Mouse (Mus musculus) lung, embryonic 14.5 days (tissue): ENCODE measurements around the gene Ptgds. TPM values are rescaled to one million over a fixed set of nuclear protein-coding genes. Genes with fewer than 3 reads are reported as not detected.
A peak's percentile ranks its signal among the peaks of the same experiment; 100 is the strongest.

ENCODE experiments used
- ATAC-seq: fragments of 200-750 bp; cut with Nextera tagmentation; 2 replicates; pipeline ENCODE4 v1.8.0; 2017; ENCODE audit warnings: mild to moderate bottlenecking, moderate TSS enrichment, moderate library complexity; ENCODE audit not compliant: insufficient read depth
- DNase-seq: peaks from one replicate; pipeline ENCODE4 v3.0.0-alpha.2; 2015
- H3K27ac ChIP-seq: fragments of 300-500 bp; sonication (generic); 2 replicates; pipeline ENCODE4 v1.5.1; 2014; ENCODE audit warnings: low read depth, mild to moderate bottlenecking, moderate library complexity
- H3K27me3 ChIP-seq: fragments of 300-500 bp; sonication (generic); 2 replicates; pipeline ENCODE4 v1.6.1; 2014; ENCODE audit warnings: low read length, control low read depth; ENCODE audit not compliant: insufficient read depth
- H3K36me3 ChIP-seq: fragments of 300-500 bp; sonication (generic); 2 replicates; pipeline ENCODE4 v1.6.1; 2014; ENCODE audit warnings: control low read depth; ENCODE audit not compliant: insufficient read depth
- H3K4me1 ChIP-seq: fragments of 300-500 bp; sonication (generic); 2 replicates; pipeline ENCODE4 v1.6.1; 2014; ENCODE audit warnings: antibody characterized with exemption, control low read depth; ENCODE audit not compliant: insufficient read depth
- H3K4me2 ChIP-seq: fragments of 300-500 bp; sonication (generic); 2 replicates; pipeline ENCODE4 v1.6.1; 2014; ENCODE audit warnings: mild to moderate bottlenecking
- H3K4me3 ChIP-seq: fragments of 300-500 bp; sonication (generic); 2 replicates; pipeline ENCODE4 v1.5.1; 2014; ENCODE audit warnings: low read depth, low read length
- H3K9ac ChIP-seq: fragments of 300-500 bp; sonication (generic); 2 replicates; pipeline ENCODE4 v1.6.1; 2014
- H3K9me3 ChIP-seq: fragments of 300-500 bp; sonication (generic); 2 replicates; pipeline ENCODE4 v1.6.1; 2016; ENCODE audit warnings: low read depth, low read length, control low read depth
- CTCF ChIP-seq: IDR thresholded peaks from 2 replicates; pipeline ENCODE4 v1.5.1; 2016; ENCODE audit warnings: antibody characterized with exemption, low read depth
- WGBS: fragments of 180-500 bp; shearing (Covaris S2); extraction: QIAGEN DNeasy Blood & Tissue Kit; methylation state at CpG from one replicate; pipeline ENCODE4 v1.1.7; 2014; 5-methylcytosine and 5-hydroxymethylcytosine counted together
- microRNA-seq: library from miRNA; unstranded; fragments of <30 nt; microRNA quantifications from one replicate; pipeline ENCODE4, GENCODE M21; 2016; ENCODE audit warnings: borderline number of aligned reads
- polyA plus RNA-seq: library from polyadenylated mRNA; unstranded; fragments of >200 nt; fragmentation: Nextera tagmentation; extraction: Ambion mirVana; gene quantifications from 2 replicates; pipeline ENCODE4 v1.2.1, GENCODE M21; 2014

The Ptgds gene
- polyA plus RNA-seq, 1 experiment from 2014 or later: 3.4 TPM

- H3K4me2 ChIP-seq: no peak overlapping the region
- no peak overlapping the region for H3K27ac ChIP-seq
- H3K4me1 ChIP-seq: no peaks in the 10 kb centered on the region
- TF ChIP-seq CTCF: no peak
- peaks cover 27% of the 10 kb centered on the region for H3K27me3 ChIP-seq
- no peaks in the 10 kb centered on the region for H3K36me3 ChIP-seq
- H3K9me3 ChIP-seq: no peaks in the 10 kb centered on the region
- no peak overlapping the region for H3K4me3 ChIP-seq
- no peak for ATAC-seq
- no peak for DNase-seq
- H3K9ac ChIP-seq: no peak overlapping the region
- 75% methylated on average over 1 of the region's 1 CpGs for WGBS
Observed at GRCm38 (mm10) chr2:25423626-25424025, 46.2 kb downstream of the Ptgds start.

GRCm38 (mm10) chr2:25422587-25423410 is 47.0 kb downstream of the Ptgds start, which contains the start of gene Fut7:
TSS of gene Fut7 (plus strand) at chr2:25423267.
- H3K4me1 ChIP-seq: no peaks in the 10 kb centered on the region
- WGBS: 54% methylated on average over 17 of the region's 17 CpGs

DNA sequence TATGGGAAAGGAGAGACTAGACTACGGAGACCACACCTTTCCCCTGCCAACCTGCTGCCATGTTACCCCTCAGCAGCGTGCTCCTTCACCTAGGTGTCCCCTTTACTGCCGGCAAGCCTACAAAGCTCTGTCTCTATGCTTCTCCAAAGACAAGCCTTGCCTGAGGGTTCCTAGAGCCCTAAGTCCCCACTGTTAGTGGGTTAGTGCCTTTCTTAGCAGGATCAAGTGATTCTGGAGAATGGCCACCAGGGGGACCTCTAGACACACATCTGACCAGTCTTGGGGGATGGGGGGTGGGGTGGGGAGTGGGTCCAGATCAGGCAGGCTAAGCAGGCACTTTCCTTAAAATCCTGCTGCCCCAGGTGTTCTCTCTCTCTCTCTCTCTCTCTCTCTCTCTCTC is 48.0 kb downstream of the Ptgds start:
- H3K4me3 ChIP-seq: no peak overlapping the region
- DNase-seq (peak; percentile 71), ATAC-seq (0 out of 2 replicates have a peak, but pooled peaks have one; percentile 24)
- no peak overlapping the region for H3K9ac ChIP-seq
- no peaks in the 10 kb centered on the region for H3K4me1 ChIP-seq
- no peak overlapping the region for H3K27ac ChIP-seq
- no peaks in the 10 kb centered on the region for H3K9me3 ChIP-seq
- 20% methylated on average over 3 of the region's 3 CpGs for WGBS
- peaks cover 27% of the 10 kb centered on the region for H3K27me3 ChIP-seq
- TF ChIP-seq CTCF: peak; percentile 74
- no peaks in the 10 kb centered on the region for H3K36me3 ChIP-seq
- H3K4me2 ChIP-seq: no peak overlapping the region

More at GRCm38 (mm10) chr2:25422587-25423410, 47.0 kb downstream of the Ptgds start, which contains the start of gene Fut7:
- Histone ChIP-seq H3K9me3 (no peaks in the 10 kb centered on the region), H3K36me3 (no peaks in the 10 kb centered on the region), H3K9ac (no peak within 1 kb of the TSS), H3K27me3 (peaks cover 27% of the 10 kb centered on the region), H3K27ac (no peak within 1 kb of the TSS), H3K4me3 (no peak within 1 kb of the TSS), H3K4me2 (no peak within 1 kb of the TSS)
- no peak for TF ChIP-seq CTCF
- ATAC-seq (no peak), DNase-seq (no peak)

- Histone ChIP-seq H3K4me3 (no peak overlapping the region), H3K27me3 (no peaks in the 10 kb centered on the region; the same call in 1 of the 2 replicates), H3K4me1 (no peaks in the 10 kb centered on the region), H3K27ac (no peak overlapping the region), H3K4me2 (no peak overlapping the region), H3K36me3 (no peaks in the 10 kb centered on the region), H3K9ac (no peak overlapping the region), H3K9me3 (no peaks in the 10 kb centered on the region)
- TF ChIP-seq CTCF: no peak
- WGBS: 30% methylated on average over 3 of the region's 3 CpGs
- DNase-seq (no peak), ATAC-seq (no peak)
Observed at GRCm38 (mm10) chr2:25417426-25417825, 52.4 kb downstream of the Ptgds start.

Small RNAs within 50 kb of the gene (microRNA-seq; reads per million reads assigned to microRNA genes)
- not detected for gene Mir3087

Other genes starting within 250 kb of the Ptgds start
- gene Tubb4b, start 245.3 kb downstream of the Ptgds start, polyA plus RNA-seq: 593 and 610 TPM in 2 replicates
- gene Slc34a3, start 235.7 kb downstream of the Ptgds start, polyA plus RNA-seq: not detected in 2 replicates
- not detected in 2 replicates for gene Rnf224, start 233.3 kb downstream of the Ptgds start, polyA plus RNA-seq
- 7.7 and 9.9 TPM in 2 replicates for gene Rnf208, start 227.8 kb downstream of the Ptgds start, polyA plus RNA-seq
- gene Cysrt1, start 227.6 kb downstream of the Ptgds start, polyA plus RNA-seq: not detected in 2 replicates
- gene AL732309.1, start 223.2 kb downstream of the Ptgds start, polyA plus RNA-seq: 3.5 and 3.6 TPM in 2 replicates
- 14.5 and 16.4 TPM in 2 replicates for gene Tmem203, start 214.6 kb downstream of the Ptgds start, polyA plus RNA-seq
- 4.7 and 5.0 TPM in 2 replicates for gene Tprn, start 207.4 kb downstream of the Ptgds start, polyA plus RNA-seq
- gene Ssna1, start 197.6 kb downstream of the Ptgds start, polyA plus RNA-seq: 217 and 229 TPM in 2 replicates
- 109 and 119 TPM in 2 replicates for gene Anapc2, start 197.6 kb downstream of the Ptgds start, polyA plus RNA-seq
- gene Tmem210, start 181.9 kb downstream of the Ptgds start, polyA plus RNA-seq: not detected in 2 replicates
- 0.46 and 0.89 TPM in 2 replicates for gene Lrrc26, start 180.1 kb downstream of the Ptgds start, polyA plus RNA-seq
- gene Grin1, start 150.9 kb downstream of the Ptgds start, polyA plus RNA-seq: 0.78 and 0.84 TPM in 2 replicates
- 70.9 and 76.4 TPM in 2 replicates for gene Man1b1, start 137.7 kb downstream of the Ptgds start, polyA plus RNA-seq
- 13.9 and 16.6 TPM in 2 replicates for gene Dpp7, start 113.7 kb downstream of the Ptgds start, polyA plus RNA-seq
- gene Uap1l1, start 104.4 kb downstream of the Ptgds start, polyA plus RNA-seq: 17.4 and 20.1 TPM in 2 replicates
- gene Sapcd2, start 97.7 kb downstream of the Ptgds start, polyA plus RNA-seq: 42.0 and 45.5 TPM in 2 replicates
- 0.92 and 1.2 TPM in 2 replicates for gene Entpd2, start 74.2 kb downstream of the Ptgds start, polyA plus RNA-seq
- 19.5 and 20.5 TPM in 2 replicates for gene Npdc1, start 70.7 kb downstream of the Ptgds start, polyA plus RNA-seq
- gene Fut7, start 46.8 kb downstream of the Ptgds start, polyA plus RNA-seq: not detected in 2 replicates
- gene Abca2, start 41.3 kb downstream of the Ptgds start, polyA plus RNA-seq: 3.9 and 4.6 TPM in 2 replicates
- gene Clic3, start 13.2 kb downstream of the Ptgds start, polyA plus RNA-seq: 20.0 and 30.2 TPM in 2 replicates
- gene Paxx, start 9.0 kb downstream of the Ptgds start, polyA plus RNA-seq: 15.8 and 23.5 TPM in 2 replicates
- gene Lcn12, start 23.9 kb upstream of the Ptgds start, polyA plus RNA-seq: not detected in 2 replicates
- 75.8 and 77.7 TPM in 2 replicates for gene Fbxw5, start 30.7 kb upstream of the Ptgds start, polyA plus RNA-seq
- 3.9 and 5.5 TPM in 2 replicates for gene C8g, start 31.7 kb upstream of the Ptgds start, polyA plus RNA-seq
- 34.8 and 35.3 TPM in 2 replicates for gene Traf2, start 76.9 kb upstream of the Ptgds start, polyA plus RNA-seq
- 282 and 295 TPM in 2 replicates for gene Edf1, start 87.8 kb upstream of the Ptgds start, polyA plus RNA-seq
- gene Mamdc4, start 104.8 kb upstream of the Ptgds start, polyA plus RNA-seq: 2.2 and 4.1 TPM in 2 replicates
- gene Phpt1, start 105.2 kb upstream of the Ptgds start, polyA plus RNA-seq: 183 and 197 TPM in 2 replicates
- gene Ajm1, start 111.7 kb upstream of the Ptgds start, polyA plus RNA-seq: 0.37 TPM in 1 of 2 replicates, not detected in the other
- gene Rabl6, start 138.5 kb upstream of the Ptgds start, polyA plus RNA-seq: 75.5 and 85.7 TPM in 2 replicates
- gene Ccdc183, start 147.6 kb upstream of the Ptgds start, polyA plus RNA-seq: 0.24 and 0.28 TPM in 2 replicates
- 21.9 and 26.0 TPM in 2 replicates for gene Tmem141, start 152.0 kb upstream of the Ptgds start, polyA plus RNA-seq
- 1.8 and 2.9 TPM in 2 replicates for gene Fcna, start 158.0 kb upstream of the Ptgds start, polyA plus RNA-seq
- gene Lcn8, start 183.1 kb upstream of the Ptgds start, polyA plus RNA-seq: 0.51 and 0.61 TPM in 2 replicates
- gene Lcn5, start 187.9 kb upstream of the Ptgds start, polyA plus RNA-seq: not detected in 2 replicates
- gene Lcn6, start 206.7 kb upstream of the Ptgds start, polyA plus RNA-seq: not detected in 2 replicates
- gene Lcn10, start 212.7 kb upstream of the Ptgds start, polyA plus RNA-seq: not detected in 2 replicates
- not detected in 2 replicates for gene Obp2a, start 230.0 kb upstream of the Ptgds start, polyA plus RNA-seq
- gene Bmyc, start 236.7 kb upstream of the Ptgds start, polyA plus RNA-seq: 65.3 and 71.9 TPM in 2 replicates